Mouse (Mus musculus) heart, postnatal 25 days (tissue): ENCODE measurements around the gene Gm8126. TPM values are rescaled to one million over a fixed set of nuclear protein-coding genes. Genes with fewer than 3 reads are reported as not detected.

ENCODE experiments used
- total RNA-seq, 2 experiments: library from RNA; stranded (reverse); gene quantifications; 2 replicates each; pipeline ENCODE4 v1.2.3; 2021

Gm8126 gene
- total RNA-seq, 2 experiments from 2014 or later, result not detected

Other genes starting within 250 kb of the Gm8126 start
- gene Gm10376, start 243.0 kb upstream of the Gm8126 start, total RNA-seq, result not detected
- not detected for gene Gm8094, start 182.0 kb upstream of the Gm8126 start, total RNA-seq
- not detected for gene Gm8104, start 158.0 kb upstream of the Gm8126 start, total RNA-seq
- gene Gm7233, start 78.8 kb upstream of the Gm8126 start, total RNA-seq, result not detected
- not detected for gene Gm8122, start 23.3 kb upstream of the Gm8126 start, total RNA-seq
- gene Gm9732, start 16.4 kb downstream of the Gm8126 start, total RNA-seq, result not detected
- not detected for gene Gm8127, start 35.2 kb downstream of the Gm8126 start, total RNA-seq
- not detected for gene 1700001F09Rik, start 89.2 kb downstream of the Gm8126 start, total RNA-seq
- not detected for gene Gm8138, start 157.7 kb downstream of the Gm8126 start, total RNA-seq